25 mouse cellular contexts compared by ENCODE assay signal in the genomic region with DNA sequence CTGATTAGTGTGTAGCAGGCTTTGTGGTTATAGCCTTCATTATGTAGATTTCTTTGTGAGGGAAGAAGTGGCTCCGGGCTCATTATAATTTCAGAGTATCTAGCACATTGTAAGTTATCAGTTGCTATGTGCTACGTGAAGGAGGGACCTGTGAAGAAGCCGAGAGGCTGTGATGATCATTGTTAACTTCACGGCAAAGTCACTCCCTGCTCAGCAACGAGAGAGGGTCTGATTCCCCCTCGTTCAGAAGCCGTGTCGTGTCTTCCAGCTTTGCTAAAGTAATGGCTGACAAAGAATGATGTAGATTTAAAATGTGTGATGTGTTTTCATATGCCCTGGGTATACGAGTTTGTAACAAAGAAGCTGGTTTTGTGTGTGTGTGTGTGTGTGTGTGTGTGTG.
DNase-seq lines count a peak whose midpoint lies in the region; ATAC-seq and TF ChIP-seq lines count a peak whose summit lies in the region.
"Had no signal": no experiment of that assay in that cellular context is flagged by ENCODE, and none has a peak within 500 bp of the region (broad histone marks: within the 10 kb centered on the region; RNA-seq: fewer than 3 reads in every experiment).

No protein-coding gene starts in this region.

- no peak overlapping the region for H3K9ac ChIP-seq in forebrain, embryonic 16.5 days (replicated peaks; ENCODE audit: low read depth, low read length)
- H3K9ac ChIP-seq in heart, embryonic 12.5 days, result no peak overlapping the region
- H3K9ac ChIP-seq: embryonic facial prominence, embryonic 13.5 days; embryonic facial prominence, embryonic 15.5 days; forebrain, embryonic 13.5 days had no signal

- TF ChIP-seq CTCF in brain, embryonic 14.5 days (IDR thresholded peaks at IDR 0.05; ENCODE audit: borderline replicate concordance, extremely low read depth, insufficient read depth, insufficient read length), result no peak

- H3K4me2 ChIP-seq in forebrain, embryonic 16.5 days (ENCODE audit: low read length), result no peak overlapping the region
- H3K4me2 ChIP-seq in heart, embryonic 12.5 days, result no peak overlapping the region
- H3K4me2 ChIP-seq: embryonic facial prominence, embryonic 13.5 days; embryonic facial prominence, embryonic 15.5 days; forebrain, embryonic 13.5 days had no signal

- H3K36me3 ChIP-seq in forebrain, embryonic 16.5 days (ENCODE audit: control insufficient read depth, insufficient read depth), result no peaks in the 10 kb centered on the region
- H3K36me3 ChIP-seq in forebrain, embryonic 10.5 days (replicated peaks), result no peaks in the 10 kb centered on the region
- no peaks in the 10 kb centered on the region for H3K36me3 ChIP-seq in heart, embryonic 12.5 days
- H3K36me3 ChIP-seq: embryonic facial prominence, embryonic 13.5 days; embryonic facial prominence, embryonic 15.5 days; G1E had no signal

- no peaks in the 10 kb centered on the region for H3K4me1 ChIP-seq in forebrain, embryonic 16.5 days (replicated peaks; ENCODE audit: control insufficient read depth, insufficient read depth, low read length)
- no peaks in the 10 kb centered on the region for H3K4me1 ChIP-seq in forebrain, embryonic 10.5 days
- H3K4me1 ChIP-seq in heart, embryonic 12.5 days (replicated peaks), result no peaks in the 10 kb centered on the region
- H3K4me1 ChIP-seq: embryonic facial prominence, embryonic 13.5 days; embryonic facial prominence, embryonic 15.5 days; forebrain, embryonic 13.5 days had no signal

- 45% methylated on average over 9 of the region's 9 CpGs for WGBS in forebrain, embryonic 16.5 days
- 88% methylated on average over 9 of the region's 9 CpGs for WGBS in forebrain, embryonic 10.5 days
- WGBS in heart, embryonic 12.5 days, result 81% methylated on average over 9 of the region's 9 CpGs

- no peaks in the 10 kb centered on the region for H3K9me3 ChIP-seq in forebrain, embryonic 16.5 days (ENCODE audit: control insufficient read depth, low read length)
- H3K9me3 ChIP-seq in forebrain, embryonic 10.5 days, result no peaks in the 10 kb centered on the region
- peaks cover 6% of the 10 kb centered on the region for H3K9me3 ChIP-seq in heart, embryonic 12.5 days (replicated peaks)
- H3K9me3 ChIP-seq: embryonic facial prominence, embryonic 13.5 days; embryonic facial prominence, embryonic 15.5 days; forebrain, embryonic 13.5 days had no signal

- H3K4me3 ChIP-seq in forebrain, embryonic 16.5 days (replicated peaks; ENCODE audit: low read length), result no peak overlapping the region
- H3K4me3 ChIP-seq in forebrain, embryonic 10.5 days, result no peak overlapping the region
- H3K4me3 ChIP-seq in heart, embryonic 12.5 days, result no peak overlapping the region
- H3K4me3 ChIP-seq: embryonic facial prominence, embryonic 13.5 days; embryonic facial prominence, embryonic 15.5 days; erythroblast, embryonic 14.5 days; forebrain, embryonic 13.5 days had no signal

- DNase-seq in forebrain, embryonic 10.5 days (ENCODE audit: extremely low spot score, low spot score), result no peak
- DNase-seq in heart, adult 11 months, result peak; percentile 77
- peak; percentile 18 for DNase-seq in brain, embryonic 14.5 days (ENCODE audit: low read depth)
- DNase-seq: adrenal gland, adult 8-10 months; adrenal gland, postnatal 14 days; adrenal gland, postnatal 36 days; B cell, adult 2 months; cerebellum, adult 11 months; cerebellum, adult 18-20 months; cerebellum, adult 8-10 months; cerebellum, adult 9-11 months; cerebellum, postnatal 14 days; cerebellum, postnatal 36 days; embryo, embryonic 11 days had no signal

- 0 out of 2 replicates have a peak, but pooled peaks have one; percentile 20 for ATAC-seq in forebrain, embryonic 16.5 days
- no peak for ATAC-seq in heart, embryonic 12.5 days (ENCODE audit: insufficient number of reproducible peaks, low FRiP score)
- ATAC-seq: activated CD4-positive, CD25-positive, alpha-beta regulatory T cell, adult 4 months; CD4-positive, CD25-positive, alpha-beta regulatory T cell, adult 4 months; forebrain, embryonic 13.5 days; Patski had no signal

- no peak for TF ChIP-seq POLR2A in brain, embryonic 14.5 days (IDR thresholded peaks at IDR 0.05; ENCODE audit: borderline replicate concordance, extremely low read depth, insufficient read depth, insufficient read length, poor library complexity, severe bottlenecking)

- H3K27ac ChIP-seq in forebrain, embryonic 16.5 days (ENCODE audit: low read length), result no peak overlapping the region
- no peak overlapping the region for H3K27ac ChIP-seq in forebrain, embryonic 10.5 days
- H3K27ac ChIP-seq in heart, embryonic 12.5 days (ENCODE audit: poor library complexity, severe bottlenecking), result no peak overlapping the region
- H3K27ac ChIP-seq: embryonic facial prominence, embryonic 13.5 days; embryonic facial prominence, embryonic 15.5 days; forebrain, embryonic 13.5 days had no signal

- H3K27me3 ChIP-seq in forebrain, embryonic 16.5 days (replicated peaks; ENCODE audit: control insufficient read depth, insufficient read depth, low read length), result no peaks in the 10 kb centered on the region
- H3K27me3 ChIP-seq in forebrain, embryonic 10.5 days (ENCODE audit: poor library complexity, severe bottlenecking), result no peaks in the 10 kb centered on the region
- H3K27me3 ChIP-seq in heart, embryonic 12.5 days (replicated peaks), result no peaks in the 10 kb centered on the region
- H3K27me3 ChIP-seq: CH12.LX; embryonic facial prominence, embryonic 13.5 days; embryonic facial prominence, embryonic 15.5 days; forebrain, embryonic 13.5 days; Patski had no signal
